Mouse (Mus musculus) layer of hippocampus, postnatal 14 days (tissue): ENCODE measurements around the gene Kank1. TPM values are rescaled to one million over a fixed set of nuclear protein-coding genes. Genes with fewer than 3 reads are reported as not detected.

Source experiments
- DNase-seq, 2 experiments: peaks; one replicate each; pipeline ENCODE4 v3.0.0; 2021 to 2022; ENCODE audit warnings: low spot score in 2 of 2, mixed read lengths in 1 of 2
- long read RNA-seq, 2 experiments: library from polyadenylated mRNA; stranded (forward); transcript quantifications; one replicate each; pipeline ENCODE4 v2.0.0; 2021
- total RNA-seq, 2 experiments: library from RNA; stranded (reverse); gene quantifications; 2 replicates each; pipeline ENCODE4 v1.2.3; 2021

Gene Kank1
- total RNA-seq, result 10 to 100 TPM; 42.7 to 45.0 TPM
- long read RNA-seq, experiment 1, full-length matches to known transcripts, result 2 of 32 reads
- long read RNA-seq, experiment 1, partial matches to known transcripts, result 18 of 32 reads
- long read RNA-seq, experiment 1, other reads (novel, unspliced or antisense), result 12 of 32 reads
- long read RNA-seq, experiment 2, full-length matches to known transcripts, result 1 of 35 reads
- long read RNA-seq, experiment 2, partial matches to known transcripts, result 17 of 35 reads
- long read RNA-seq, experiment 2, other reads (novel, unspliced or antisense), result 17 of 35 reads

- DNase-seq, result peak; percentile 40 to 59
Measured at GRCm38 (mm10) chr19:25236596-25237491, at the start of gene Kank1. Gene Kank1 (plus strand): TSS chr19:25236975.

- peak in 1 of 2 experiments; percentile 2 for DNase-seq
Measured at GRCm38 (mm10) chr19:25187681-25188080, 49.1 kb upstream of the Kank1 start.

- DNase-seq, result no peak
Measured at GRCm38 (mm10) chr19:25193751-25194150, 43.0 kb upstream of the Kank1 start.

GRCm38 (mm10) chr19:25200081-25200860 lies 36.5 kb upstream of the Kank1 start:
- DNase-seq, result no peak

DNA sequence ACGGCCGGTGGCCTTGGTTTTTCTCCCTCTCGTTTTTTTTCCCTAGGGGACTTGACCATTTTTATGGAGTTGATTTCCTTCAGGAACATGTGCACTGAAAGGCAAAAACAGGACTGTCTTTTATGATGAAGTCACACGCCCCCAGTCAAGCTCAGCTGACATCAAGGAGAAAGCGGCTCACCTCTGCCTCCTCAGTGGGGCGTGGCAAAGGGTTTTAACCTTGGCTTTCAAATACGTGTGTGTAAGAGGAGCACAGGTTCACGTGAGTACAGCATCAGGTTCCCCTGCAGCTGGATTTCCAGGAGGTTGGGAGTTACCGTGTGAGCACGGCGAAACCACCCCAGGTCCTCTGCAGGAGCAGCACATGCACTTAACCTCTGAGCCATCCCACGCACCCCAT lies 33.7 kb upstream of the Kank1 start:
- DNase-seq, result no peak

DNA sequence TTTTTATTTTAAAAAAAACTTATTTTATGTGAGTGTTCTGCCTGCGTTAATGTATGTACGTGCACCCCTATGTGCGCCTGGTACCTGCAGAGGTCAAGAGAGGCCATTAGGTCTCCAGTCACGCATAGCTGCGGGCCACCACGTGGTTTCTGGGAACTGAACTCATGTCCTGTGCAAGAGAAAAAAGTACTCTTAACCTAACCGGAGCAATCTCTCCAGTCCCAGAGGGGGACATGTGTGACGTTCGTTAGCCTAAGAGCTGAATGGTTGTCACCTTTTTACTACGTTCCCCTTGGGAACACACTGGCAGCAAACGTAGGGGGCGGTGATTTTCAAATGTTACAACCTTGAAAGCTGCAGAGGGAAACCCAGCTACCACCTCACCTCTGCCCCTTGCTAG lies 29.8 kb upstream of the Kank1 start:
- DNase-seq, result no peak

DNA sequence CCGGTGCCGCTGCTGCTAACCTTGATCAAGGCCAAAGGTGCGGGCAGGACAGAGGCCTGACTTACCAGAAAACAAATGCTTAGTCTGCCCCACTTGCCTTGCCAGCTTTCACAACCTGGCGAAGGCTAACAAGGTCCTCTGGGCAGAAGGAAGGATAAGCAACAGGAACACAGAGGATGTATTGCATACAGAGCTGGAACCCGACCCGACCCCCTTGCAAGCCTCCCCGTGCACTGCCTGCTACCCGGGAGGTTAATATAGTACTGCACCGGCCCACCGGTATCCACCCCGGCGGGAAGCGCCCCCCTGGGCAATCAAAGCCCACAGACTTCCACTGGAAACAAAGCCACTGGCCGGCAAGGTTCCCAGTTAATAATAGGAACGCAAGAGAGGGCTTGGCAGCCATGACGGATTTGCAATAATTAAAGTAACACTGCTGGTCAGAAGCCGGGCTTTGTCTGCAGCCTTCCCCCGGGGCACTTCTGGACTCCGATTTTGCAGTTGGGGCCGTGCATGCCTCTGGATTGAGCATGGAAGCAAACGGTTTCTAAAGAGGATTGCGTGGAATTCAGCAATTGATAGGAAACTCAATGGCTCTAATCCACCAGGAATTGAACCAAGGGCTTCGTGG lies 28.9 kb upstream of the Kank1 start:
- DNase-seq, result peak; percentile 15 to 29

- DNase-seq, result no peak
Measured at GRCm38 (mm10) chr19:25208596-25209110, 28.1 kb upstream of the Kank1 start.

GRCm38 (mm10) chr19:25220611-25221010 lies 16.2 kb upstream of the Kank1 start:
- no peak for DNase-seq

DNA sequence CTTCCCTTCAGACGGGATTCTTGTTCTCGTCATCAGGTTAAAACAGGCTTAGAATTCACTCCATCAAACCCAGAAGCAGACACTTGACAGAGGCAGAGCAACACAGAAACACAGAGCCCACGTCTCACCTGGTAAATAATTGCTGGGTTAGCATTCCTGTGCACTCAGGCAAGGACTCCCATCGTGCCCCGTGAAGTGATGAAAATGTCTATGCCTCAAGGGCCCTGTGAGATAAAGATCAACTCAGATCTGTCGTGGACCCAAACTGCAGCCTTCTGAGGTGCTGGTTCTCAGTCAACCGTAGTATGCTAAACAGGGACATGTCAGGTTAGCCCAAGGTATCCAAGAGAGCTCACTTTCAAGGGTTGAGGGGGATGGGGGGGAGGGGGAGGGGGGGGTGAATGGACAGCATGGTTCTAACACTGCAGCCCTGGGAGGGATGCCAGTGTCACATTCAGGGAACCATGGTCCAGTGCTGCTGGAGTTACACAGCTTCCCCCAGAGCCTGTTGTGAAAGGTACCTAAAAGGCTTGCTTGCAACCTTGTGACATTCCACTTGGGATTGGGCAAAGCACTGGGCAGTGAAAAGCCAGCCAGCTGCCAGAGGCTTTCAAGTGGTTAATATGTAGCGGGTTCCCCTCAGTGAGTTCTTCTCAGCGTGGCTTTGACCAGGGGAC lies 14.7 kb upstream of the Kank1 start:
- no peak for DNase-seq

DNA sequence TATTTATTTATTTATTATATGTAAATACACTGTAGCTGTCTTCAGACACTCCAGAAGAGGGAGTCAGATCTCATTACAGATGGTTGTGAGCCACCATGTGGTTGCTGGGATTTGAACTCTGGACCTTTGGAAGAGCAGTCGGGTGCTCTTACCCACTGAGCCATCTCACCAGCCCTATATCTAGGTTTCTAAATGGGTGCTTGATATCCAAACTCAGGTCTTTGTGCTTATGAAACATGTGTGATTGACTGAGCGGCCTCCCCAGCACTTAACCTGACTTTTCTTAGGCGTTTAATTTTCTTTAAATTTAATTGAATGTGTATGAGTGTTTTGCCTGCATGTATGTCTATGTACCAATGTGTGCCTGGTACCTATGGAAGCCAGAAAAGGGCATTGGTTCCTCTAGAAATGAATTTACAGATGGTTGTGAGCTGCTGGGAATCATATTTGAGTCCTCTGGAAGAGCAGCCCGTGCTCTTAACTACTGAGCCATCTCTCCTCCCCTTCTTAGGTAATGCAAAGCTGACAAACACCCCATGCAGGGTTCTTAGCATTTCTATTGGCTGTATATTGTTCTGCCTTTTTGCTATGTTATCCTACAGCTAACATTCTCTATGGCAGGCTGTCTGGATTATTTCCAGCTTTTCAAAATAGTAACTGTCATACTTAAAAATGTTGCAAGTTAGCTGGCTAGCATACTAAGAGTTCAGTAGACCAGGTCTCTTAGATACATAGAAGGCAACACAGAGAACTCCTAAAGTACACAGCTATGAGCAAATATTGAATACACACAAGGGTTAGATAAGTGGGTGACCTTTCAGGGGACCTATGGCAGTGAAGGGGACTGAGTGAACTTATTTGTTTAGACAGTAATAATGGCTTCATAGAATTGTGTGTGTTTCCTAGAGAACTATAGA lies 6.5 kb upstream of the Kank1 start:
- DNase-seq, result no peak

DNA sequence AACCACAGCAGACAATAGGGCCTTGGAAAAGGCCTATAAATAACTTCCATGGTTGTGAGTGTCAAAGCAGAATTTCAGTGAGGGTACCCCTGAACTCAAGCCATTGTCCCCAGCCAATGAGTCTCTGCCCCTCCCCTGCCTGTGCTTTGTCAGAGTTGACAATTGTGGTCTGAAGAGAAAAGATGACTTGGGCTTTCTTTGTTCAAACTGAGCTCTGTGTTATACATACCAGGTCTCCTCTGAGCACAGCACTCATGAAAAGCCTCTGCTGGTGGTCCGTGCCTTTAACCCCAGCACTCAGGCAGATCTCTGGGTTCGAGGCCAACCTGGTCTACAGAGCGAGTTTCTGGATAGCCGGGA lies 5.8 kb upstream of the Kank1 start:
- no peak for DNase-seq

- peak in 1 of 2 experiments; percentile 7 for DNase-seq
Measured at GRCm38 (mm10) chr19:25232032-25232431, 4.7 kb upstream of the Kank1 start.

- peak; percentile 21 to 33 for DNase-seq
Measured at GRCm38 (mm10) chr19:25237492-25238040, 791 bp downstream of the Kank1 start.

DNA sequence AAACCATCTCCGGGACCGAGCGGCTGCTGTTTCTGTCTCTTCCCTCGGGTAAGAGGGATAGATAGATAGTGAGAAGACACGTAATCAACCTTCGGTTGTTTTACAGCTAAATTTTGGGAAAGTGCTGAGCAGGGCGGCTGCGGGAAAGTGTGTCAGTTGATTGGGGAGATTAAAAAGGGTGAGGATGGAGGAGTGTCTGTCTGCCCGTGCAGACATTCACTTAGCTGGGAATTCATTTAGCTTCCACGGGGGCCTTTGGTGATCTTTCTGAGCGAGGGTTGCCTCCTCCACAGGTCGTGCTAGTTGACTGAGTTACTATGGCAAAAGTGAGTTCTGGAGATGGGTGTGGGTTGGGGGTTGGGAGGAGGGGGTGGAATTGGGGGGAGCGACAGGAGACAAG lies 1.3 kb downstream of the Kank1 start:
- no peak for DNase-seq

- DNase-seq, result no peak
Measured at GRCm38 (mm10) chr19:25243566-25243965, 6.8 kb downstream of the Kank1 start.

DNA sequence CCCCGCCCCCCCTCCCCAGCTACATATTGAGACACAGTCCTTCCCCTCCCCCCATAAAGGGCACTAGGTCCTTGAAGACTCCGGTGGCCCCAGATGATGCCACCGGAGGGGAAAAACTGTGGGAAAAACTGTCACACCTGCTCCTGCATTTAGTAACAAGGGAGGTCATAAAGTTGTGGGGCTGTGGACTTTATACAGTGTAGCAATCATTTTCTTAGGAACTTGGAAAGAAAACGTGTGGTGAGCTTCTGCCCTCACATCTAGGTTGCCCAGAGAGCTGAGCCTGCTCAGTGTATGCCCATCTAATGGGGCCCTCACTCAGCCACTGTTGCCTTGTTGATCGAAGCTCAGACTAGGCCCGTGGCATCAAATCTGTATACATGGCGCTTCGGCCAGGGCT lies 9.3 kb downstream of the Kank1 start:
- DNase-seq, result no peak

DNA sequence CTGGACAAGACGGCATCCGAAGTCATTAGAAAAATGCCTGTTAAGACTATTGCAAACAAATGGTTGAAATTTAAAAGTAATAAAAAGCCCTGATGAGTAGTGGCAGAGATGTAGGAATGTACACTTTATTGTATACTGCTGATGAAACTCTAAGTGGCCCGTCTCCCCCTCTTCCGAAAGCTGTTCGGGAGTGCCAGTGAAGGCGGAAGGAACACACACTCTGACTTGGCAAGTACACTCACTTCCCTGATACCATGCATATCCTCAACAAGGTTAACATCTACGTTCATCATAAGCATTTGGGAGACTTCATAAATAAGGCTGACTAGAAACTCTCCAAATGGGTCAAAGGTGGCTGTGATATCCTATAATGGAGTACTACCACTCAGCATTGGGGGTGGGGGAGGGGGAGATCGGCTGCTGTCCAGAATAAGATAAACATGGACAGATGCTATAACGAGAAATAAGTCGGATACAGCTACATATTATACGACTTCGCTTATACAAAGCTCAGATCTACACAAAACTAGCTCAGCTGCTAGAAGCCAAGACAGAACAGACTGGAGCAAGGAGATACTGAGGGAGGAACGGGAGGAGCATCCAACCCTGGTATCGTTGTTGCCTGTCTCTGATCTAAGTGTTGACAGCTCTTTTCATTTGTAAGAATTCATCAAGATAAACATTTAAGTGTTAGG lies 11.2 kb downstream of the Kank1 start:
- DNase-seq, result no peak
